Mouse (Mus musculus) ovary, adult 10 weeks (tissue): ENCODE results near the gene Olfr1191-ps1. TPM values are rescaled to one million over a fixed set of nuclear protein-coding genes. Genes with fewer than 3 reads are reported as not detected.

Experiments
- polyA plus RNA-seq: library from polyadenylated mRNA; stranded (reverse); fragments of 350-450 nt; fragmentation: Illumina TruSeq; extraction: RNeasy Lipid Tissue Mini Kit (QIAGEN cat#74804); gene quantifications from one replicate; pipeline ENCODE4 v1.2.3, GENCODE M21; 2014

Olfr1191-ps1 gene
- polyA plus RNA-seq = not detected

GRCm38 (mm10) chr2:88640242-88640641, at the start of gene Olfr1191-ps1:
TSS of gene Olfr1191-ps1 (plus strand) at chr2:88640542.

GRCm38 (mm10) chr2:88648209-88648608, 7.9 kb downstream of the Olfr1191-ps1 start, which contains the start of gene Olfr1192-ps1:
TSS of gene Olfr1192-ps1 (plus strand) at chr2:88648509.

GRCm38 (mm10) chr2:88675328-88675727, 35.0 kb downstream of the Olfr1191-ps1 start, which contains the start of gene Olfr1193:
TSS of gene Olfr1193 (plus strand) at chr2:88675628.

GRCm38 (mm10) chr2:88689087-88689486, 48.7 kb downstream of the Olfr1191-ps1 start, which contains the start of gene Olfr1195:
TSS of gene Olfr1195 (minus strand) at chr2:88689187.

Other genes with a start within 250 kb of the Olfr1191-ps1 start
- gene Olfr1179, start 234.1 kb upstream of the Olfr1191-ps1 start, polyA plus RNA-seq = not detected
- gene Olfr1180, start 221.4 kb upstream of the Olfr1191-ps1 start, polyA plus RNA-seq = not detected
- not detected for gene Olfr1181, start 214.4 kb upstream of the Olfr1191-ps1 start, polyA plus RNA-seq
- not detected for gene Gm13757, start 191.4 kb upstream of the Olfr1191-ps1 start, polyA plus RNA-seq
- gene Olfr1183, start 185.7 kb upstream of the Olfr1191-ps1 start, polyA plus RNA-seq = not detected
- gene Olfr1184, start 156.9 kb upstream of the Olfr1191-ps1 start, polyA plus RNA-seq = not detected
- not detected for gene Olfr1185-ps1, start 147.2 kb upstream of the Olfr1191-ps1 start, polyA plus RNA-seq
- not detected for gene Olfr1186, start 122.0 kb upstream of the Olfr1191-ps1 start, polyA plus RNA-seq
- gene Olfr1188, start 83.6 kb upstream of the Olfr1191-ps1 start, polyA plus RNA-seq = not detected
- gene Olfr1189, start 54.1 kb upstream of the Olfr1191-ps1 start, polyA plus RNA-seq = not detected
- not detected for gene Olfr1192-ps1, start 8.0 kb downstream of the Olfr1191-ps1 start, polyA plus RNA-seq
- gene Olfr1193, start 35.1 kb downstream of the Olfr1191-ps1 start, polyA plus RNA-seq = not detected
- gene Olfr1195, start 48.6 kb downstream of the Olfr1191-ps1 start, polyA plus RNA-seq = not detected
- gene Olfr1196, start 64.1 kb downstream of the Olfr1191-ps1 start, polyA plus RNA-seq = not detected
- gene Olfr1197, start 91.8 kb downstream of the Olfr1191-ps1 start, polyA plus RNA-seq = 0.40 TPM
- not detected for gene Olfr1198, start 110.8 kb downstream of the Olfr1191-ps1 start, polyA plus RNA-seq
- gene Olfr1199, start 119.9 kb downstream of the Olfr1191-ps1 start, polyA plus RNA-seq = not detected
- gene Olfr1200, start 129.9 kb downstream of the Olfr1191-ps1 start, polyA plus RNA-seq = not detected
- gene Olfr1201, start 152.5 kb downstream of the Olfr1191-ps1 start, polyA plus RNA-seq = not detected
- not detected for gene Olfr1202, start 174.0 kb downstream of the Olfr1191-ps1 start, polyA plus RNA-seq
- not detected for gene Olfr1205, start 189.2 kb downstream of the Olfr1191-ps1 start, polyA plus RNA-seq
- not detected for gene Olfr1204, start 208.8 kb downstream of the Olfr1191-ps1 start, polyA plus RNA-seq
- not detected for gene Olfr1206, start 222.7 kb downstream of the Olfr1191-ps1 start, polyA plus RNA-seq